Mouse (Mus musculus) hindbrain, embryonic 16.5 days (tissue): Measurements from ENCODE around the gene Abcb10. TPM values are rescaled to one million over a fixed set of nuclear protein-coding genes. Genes with fewer than 3 reads are reported as not detected.
"Not testable (repeated sequence)": the region's sequence is repeated elsewhere in the genome, so short reads cannot be mapped to it uniquely, and the experiment has no call there.

Experiments used
- ATAC-seq: fragments of 200-750 bp; cut with Nextera tagmentation; 2 replicates; pipeline ENCODE4 v1.8.0; 2017; ENCODE audit warnings: moderate TSS enrichment, moderate library complexity
- H3K27ac ChIP-seq: fragments of 300-500 bp; sonication (generic); 2 replicates; pipeline ENCODE4 v1.5.1; 2014; ENCODE audit warnings: low read depth, mild to moderate bottlenecking, control low read depth, low read length, moderate library complexity
- H3K27me3 ChIP-seq: fragments of 300-500 bp; sonication (generic); replicated peaks from 2 replicates; pipeline ENCODE4 v1.6.1; 2014; ENCODE audit warnings: low read length; ENCODE audit not compliant: control insufficient read depth, insufficient read depth
- H3K36me3 ChIP-seq: fragments of 300-500 bp; sonication (generic); 2 replicates; pipeline ENCODE4 v1.6.1; 2014; ENCODE audit warnings: mild to moderate bottlenecking, low read length, moderate library complexity, mixed read lengths; ENCODE audit not compliant: control insufficient read depth, insufficient read depth
- H3K4me1 ChIP-seq: fragments of 300-500 bp; sonication (generic); 2 replicates; pipeline ENCODE4 v1.6.1; 2014; ENCODE audit warnings: low read depth, low read length; ENCODE audit not compliant: control insufficient read depth, insufficient read depth
- H3K4me2 ChIP-seq: fragments of 300-500 bp; sonication (generic); 2 replicates; pipeline ENCODE4 v1.6.1; 2014; ENCODE audit warnings: mild to moderate bottlenecking, low read length, control low read depth, moderate library complexity
- H3K4me3 ChIP-seq: fragments of 300-500 bp; sonication (generic); 2 replicates; pipeline ENCODE4 v1.5.1; 2014; ENCODE audit warnings: mild to moderate bottlenecking, low read length, control low read depth, moderate library complexity
- H3K9ac ChIP-seq: fragments of 300-500 bp; sonication (generic); 2 replicates; pipeline ENCODE4 v1.6.1; 2014; ENCODE audit warnings: low read depth, mild to moderate bottlenecking, control low read depth, low read length, moderate library complexity
- H3K9me3 ChIP-seq: fragments of 300-500 bp; sonication (generic); 2 replicates; pipeline ENCODE4 v1.6.1; 2014; ENCODE audit warnings: mild to moderate bottlenecking, low read length, moderate library complexity; ENCODE audit not compliant: control insufficient read depth
- WGBS: fragments of 180-500 bp; shearing (Covaris S2); extraction: QIAGEN DNeasy Blood & Tissue Kit; methylation state at CpG from one replicate; pipeline ENCODE4 v1.1.7; 2014; 5-methylcytosine and 5-hydroxymethylcytosine counted together
- polyA plus RNA-seq: library from polyadenylated mRNA; unstranded; fragments of >200 nt; fragmentation: Nextera tagmentation; extraction: Ambion mirVana; gene quantifications from 2 replicates; pipeline ENCODE4 v1.2.1, GENCODE M21; 2015

The Abcb10 gene
- polyA plus RNA-seq, 1 experiment from 2014 or later, result 14.6 TPM

- Histone ChIP-seq H3K4me1 (no peaks in the 10 kb centered on the region), H3K9me3 (no peaks in the 10 kb centered on the region), H3K4me3 (no peak overlapping the region), H3K27ac (no peak overlapping the region), H3K27me3 (no peaks in the 10 kb centered on the region), H3K4me2 (no peak overlapping the region), H3K36me3 (peaks cover 8% of the 10 kb centered on the region), H3K9ac (no peak overlapping the region)
- WGBS, result 62% methylated on average over 2 of the region's 2 CpGs
- no peak for ATAC-seq
Observed at GRCm38 (mm10) chr8:123966896-123967295, 16.0 kb downstream of the Abcb10 start.

- Histone ChIP-seq H3K9me3 (no peaks in the 10 kb centered on the region), H3K27ac (no peak overlapping the region), H3K4me2 (no peak overlapping the region), H3K4me1 (no peaks in the 10 kb centered on the region), H3K4me3 (no peak overlapping the region), H3K9ac (no peak overlapping the region), H3K27me3 (no peaks in the 10 kb centered on the region), H3K36me3 (peaks cover 28% of the 10 kb centered on the region)
- 80% methylated on average over 1 of the region's 1 CpGs for WGBS
- no peak for ATAC-seq
Observed at GRCm38 (mm10) chr8:123961371-123961770, 21.6 kb downstream of the Abcb10 start.

GRCm38 (mm10) chr8:123960556-123960955 lies 22.4 kb downstream of the Abcb10 start:
- peaks cover 31% of the 10 kb centered on the region for H3K36me3 ChIP-seq
- WGBS, result 73% methylated on average over 5 of the region's 5 CpGs
- H3K27ac ChIP-seq, result not testable (repeated sequence)

GRCm38 (mm10) chr8:123960056-123960455 lies 22.9 kb downstream of the Abcb10 start:
- no peaks in the 10 kb centered on the region for H3K4me1 ChIP-seq
- H3K9me3 ChIP-seq, result no peaks in the 10 kb centered on the region
- H3K9ac ChIP-seq, result no peak overlapping the region
- no peak overlapping the region for H3K4me3 ChIP-seq
- ATAC-seq, result no peak
- peaks cover 33% of the 10 kb centered on the region for H3K36me3 ChIP-seq
- 89% methylated on average over 9 of the region's 9 CpGs for WGBS
- no peak overlapping the region for H3K27ac ChIP-seq
- H3K27me3 ChIP-seq, result no peaks in the 10 kb centered on the region
- H3K4me2 ChIP-seq, result no peak overlapping the region

More at GRCm38 (mm10) chr8:123960556-123960955, 22.4 kb downstream of the Abcb10 start:
- H3K9me3 ChIP-seq, H3K4me2 ChIP-seq, H3K4me3 ChIP-seq, H3K27me3 ChIP-seq, H3K4me1 ChIP-seq, H3K9ac ChIP-seq, ATAC-seq: not testable (repeated sequence)

- H3K36me3 ChIP-seq, result peaks cover 38% of the 10 kb centered on the region
- WGBS, result 92% methylated on average over 6 of the region's 6 CpGs
- no peaks in the 10 kb centered on the region for H3K27me3 ChIP-seq
- no peak for ATAC-seq
- no peak overlapping the region for H3K27ac ChIP-seq
- no peaks in the 10 kb centered on the region for H3K9me3 ChIP-seq
- no peaks in the 10 kb centered on the region for H3K4me1 ChIP-seq
- H3K4me3 ChIP-seq, result no peak overlapping the region
- no peak overlapping the region for H3K9ac ChIP-seq
- no peak overlapping the region for H3K4me2 ChIP-seq
Observed at GRCm38 (mm10) chr8:123959473-123959872, 23.4 kb downstream of the Abcb10 start.

- H3K9ac ChIP-seq, result no peak overlapping the region
- no peaks in the 10 kb centered on the region for H3K27me3 ChIP-seq
- 80% methylated on average over 17 of the region's 17 CpGs for WGBS
- H3K27ac ChIP-seq, result no peak overlapping the region
- H3K9me3 ChIP-seq, result no peaks in the 10 kb centered on the region
- H3K4me1 ChIP-seq, result no peaks in the 10 kb centered on the region
- no peak overlapping the region for H3K4me2 ChIP-seq
- ATAC-seq, result no peak
- peaks cover 47% of the 10 kb centered on the region for H3K36me3 ChIP-seq
- no peak overlapping the region for H3K4me3 ChIP-seq
Observed at GRCm38 (mm10) chr8:123958130-123958529, 24.8 kb downstream of the Abcb10 start.

- Histone ChIP-seq H3K4me1 (peaks cover 7% of the 10 kb centered on the region), H3K4me2 (no peak overlapping the region), H3K27ac (no peak overlapping the region), H3K9ac (no peak overlapping the region), H3K27me3 (no peaks in the 10 kb centered on the region), H3K9me3 (no peaks in the 10 kb centered on the region), H3K4me3 (no peak overlapping the region), H3K36me3 (peaks cover 39% of the 10 kb centered on the region)
- ATAC-seq, result no peak
- 88% methylated on average over 8 of the region's 8 CpGs for WGBS
Observed at GRCm38 (mm10) chr8:123954246-123954645, 28.7 kb downstream of the Abcb10 start.

- 90% methylated on average over 8 of the region's 8 CpGs for WGBS
- no peak overlapping the region for H3K4me2 ChIP-seq
- no peak overlapping the region for H3K9ac ChIP-seq
- ATAC-seq, result no peak
- no peak overlapping the region for H3K27ac ChIP-seq
- H3K9me3 ChIP-seq, result no peaks in the 10 kb centered on the region
- no peak overlapping the region for H3K4me3 ChIP-seq
- peaks cover 7% of the 10 kb centered on the region for H3K4me1 ChIP-seq
- H3K36me3 ChIP-seq, result peaks cover 36% of the 10 kb centered on the region
- no peaks in the 10 kb centered on the region for H3K27me3 ChIP-seq
Observed at GRCm38 (mm10) chr8:123953686-123954085, 29.2 kb downstream of the Abcb10 start.

- 32% methylated on average over 10 of the region's 10 CpGs for WGBS
- no peak for ATAC-seq
- Histone ChIP-seq H3K9ac (0 out of 2 replicates have a peak overlapping the region, but pooled peaks have one; percentile 89), H3K4me2 (peak overlapping the region; percentile 95), H3K27me3 (no peaks in the 10 kb centered on the region), H3K27ac (no peak overlapping the region), H3K4me3 (peak overlapping the region; percentile 98), H3K36me3 (peaks cover 21% of the 10 kb centered on the region), H3K9me3 (no peaks in the 10 kb centered on the region), H3K4me1 (peaks cover 14% of the 10 kb centered on the region)
Observed at GRCm38 (mm10) chr8:123950077-123950802, 32.7 kb downstream of the Abcb10 start.
